Mouse (Mus musculus): Measurements from ENCODE around the gene Cep85l.

Cep85l gene

GRCm38 (mm10) chr10:53379709-53380106, at the start of gene Cep85l:
Gene Cep85l (minus strand): TSS chr10:53379947.
- DNase-seq (ENCODE audit: low spot score) = peak; percentile 90

GRCm38 (mm10) chr10:53428695-53429447, 49.1 kb upstream of the Cep85l start:
- DNase-seq (ENCODE audit: low spot score) = no peak

GRCm38 (mm10) chr10:53426524-53426923, 46.8 kb upstream of the Cep85l start:
- no peak for DNase-seq (ENCODE audit: low spot score)

- DNase-seq (ENCODE audit: low spot score) = no peak
Observed at GRCm38 (mm10) chr10:53423091-53423490, 43.3 kb upstream of the Cep85l start.

GRCm38 (mm10) chr10:53422206-53422605, 42.5 kb upstream of the Cep85l start:
- no peak for DNase-seq (ENCODE audit: low spot score)

GRCm38 (mm10) chr10:53421613-53422012, 41.9 kb upstream of the Cep85l start:
- no peak for DNase-seq (ENCODE audit: low spot score)

- no peak for DNase-seq (ENCODE audit: low spot score)
Observed at GRCm38 (mm10) chr10:53420069-53420468, 40.3 kb upstream of the Cep85l start.

- DNase-seq (ENCODE audit: low spot score) = no peak
Observed at GRCm38 (mm10) chr10:53419139-53419935, 39.6 kb upstream of the Cep85l start.

GRCm38 (mm10) chr10:53417015-53417414, 37.3 kb upstream of the Cep85l start:
- no peak for DNase-seq (ENCODE audit: low spot score)

GRCm38 (mm10) chr10:53416152-53416712, 36.5 kb upstream of the Cep85l start:
- DNase-seq (ENCODE audit: low spot score) = no peak

GRCm38 (mm10) chr10:53415252-53415651, 35.5 kb upstream of the Cep85l start:
- DNase-seq (ENCODE audit: low spot score) = no peak

- DNase-seq (ENCODE audit: low spot score) = no peak
Observed at GRCm38 (mm10) chr10:53414092-53415085, 34.6 kb upstream of the Cep85l start.

GRCm38 (mm10) chr10:53412936-53413335, 33.2 kb upstream of the Cep85l start:
- DNase-seq (ENCODE audit: low spot score) = no peak

- no peak for DNase-seq (ENCODE audit: low spot score)
Observed at GRCm38 (mm10) chr10:53412165-53412564, 32.4 kb upstream of the Cep85l start.

- DNase-seq (ENCODE audit: low spot score) = no peak
Observed at GRCm38 (mm10) chr10:53410831-53411230, 31.1 kb upstream of the Cep85l start.

GRCm38 (mm10) chr10:53407422-53407821, 27.7 kb upstream of the Cep85l start:
- no peak for DNase-seq (ENCODE audit: low spot score)

- no peak for DNase-seq (ENCODE audit: low spot score)
Observed at GRCm38 (mm10) chr10:53406845-53407244, 27.1 kb upstream of the Cep85l start.

- DNase-seq (ENCODE audit: low spot score) = no peak
Observed at GRCm38 (mm10) chr10:53402293-53402692, 22.5 kb upstream of the Cep85l start.

GRCm38 (mm10) chr10:53399053-53399452, 19.3 kb upstream of the Cep85l start:
- DNase-seq (ENCODE audit: low spot score) = no peak

GRCm38 (mm10) chr10:53398540-53398902, 18.8 kb upstream of the Cep85l start:
- peak; percentile 21 for DNase-seq (ENCODE audit: low spot score)

GRCm38 (mm10) chr10:53397846-53398539, 18.2 kb upstream of the Cep85l start:
- DNase-seq (ENCODE audit: low spot score) = no peak

All from ovary, postnatal 36 days (tissue).